Mouse (Mus musculus): ENCODE data around the gene Rnf115.
"Not testable (repeated sequence)": the region's sequence is repeated elsewhere in the genome, so short reads cannot be mapped to it uniquely, and the experiment has no call there.

The Rnf115 gene

GRCm38 (mm10) chr3:96727343-96727827 lies at the start of gene Rnf115, which contains the start of gene Polr3c:
TSS of gene Rnf115 (plus strand) at chr3:96727664.
TSS of gene Polr3c (minus strand) at chr3:96727628.
- peak; percentile 93 to 95 for DNase-seq (ENCODE audit: low spot score in 2 of 2)

GRCm38 (mm10) chr3:96678456-96678855 lies 49.0 kb upstream of the Rnf115 start:
- DNase-seq (ENCODE audit: low spot score in 2 of 2), result no peak

GRCm38 (mm10) chr3:96679159-96679674 lies 48.2 kb upstream of the Rnf115 start:
- DNase-seq (ENCODE audit: low spot score in 2 of 2), result no peak

- no peak for DNase-seq (ENCODE audit: low spot score in 2 of 2)
Observed at GRCm38 (mm10) chr3:96680269-96680956, 47.1 kb upstream of the Rnf115 start.

- DNase-seq (ENCODE audit: low spot score in 2 of 2), result no peak
Observed at GRCm38 (mm10) chr3:96683496-96683895, 44.0 kb upstream of the Rnf115 start.

GRCm38 (mm10) chr3:96684151-96684821 lies 43.2 kb upstream of the Rnf115 start:
- DNase-seq (ENCODE audit: low spot score in 2 of 2), result no peak

- no peak for DNase-seq (ENCODE audit: low spot score in 2 of 2)
Observed at GRCm38 (mm10) chr3:96684822-96685156, 42.7 kb upstream of the Rnf115 start.

GRCm38 (mm10) chr3:96686057-96686456 lies 41.4 kb upstream of the Rnf115 start:
- DNase-seq (ENCODE audit: low spot score in 2 of 2), result not testable (repeated sequence)

- no peak for DNase-seq (ENCODE audit: low spot score in 2 of 2)
Observed at GRCm38 (mm10) chr3:96688854-96689253, 38.6 kb upstream of the Rnf115 start.

- no peak for DNase-seq (ENCODE audit: low spot score in 2 of 2)
Observed at GRCm38 (mm10) chr3:96690298-96690697, 37.2 kb upstream of the Rnf115 start.

- DNase-seq (ENCODE audit: low spot score in 2 of 2), result no peak
Observed at GRCm38 (mm10) chr3:96692506-96692905, 35.0 kb upstream of the Rnf115 start.

GRCm38 (mm10) chr3:96693579-96693978 lies 33.9 kb upstream of the Rnf115 start:
- DNase-seq (ENCODE audit: low spot score in 2 of 2), result no peak

- DNase-seq (ENCODE audit: low spot score in 2 of 2), result peak; percentile 21 to 36
Observed at GRCm38 (mm10) chr3:96696198-96696765, 31.2 kb upstream of the Rnf115 start, which contains the start of gene Pias3. TSS of gene Pias3 (plus strand) at chr3:96696384.

GRCm38 (mm10) chr3:96696766-96697732 lies 30.4 kb upstream of the Rnf115 start:
- DNase-seq (ENCODE audit: low spot score in 2 of 2), result peak; percentile 72 to 73

GRCm38 (mm10) chr3:96698993-96699690 lies 28.3 kb upstream of the Rnf115 start:
- DNase-seq (ENCODE audit: low spot score in 2 of 2), result peak; percentile 30 to 34

GRCm38 (mm10) chr3:96700376-96700775 lies 27.1 kb upstream of the Rnf115 start:
- no peak for DNase-seq (ENCODE audit: low spot score in 2 of 2)

GRCm38 (mm10) chr3:96701003-96701402 lies 26.5 kb upstream of the Rnf115 start:
- no peak for DNase-seq (ENCODE audit: low spot score in 2 of 2)

GRCm38 (mm10) chr3:96704778-96705177 lies 22.7 kb upstream of the Rnf115 start:
- DNase-seq (ENCODE audit: low spot score in 2 of 2), result no peak

GRCm38 (mm10) chr3:96706217-96706616 lies 21.2 kb upstream of the Rnf115 start:
- DNase-seq (ENCODE audit: low spot score in 2 of 2), result no peak

GRCm38 (mm10) chr3:96706984-96707383 lies 20.5 kb upstream of the Rnf115 start:
- DNase-seq (ENCODE audit: low spot score in 2 of 2), result no peak

Data from right cerebral cortex, postnatal 36 days (tissue).